Mouse (Mus musculus) fat pad, adult 2 months (tissue): ENCODE data around the gene Zfp683.
A peak's percentile ranks its signal among the peaks of the same experiment; 100 is the strongest.

Source experiments
- DNase-seq: peaks from one replicate; pipeline ENCODE4 v3.0.0-alpha.2; 2011; ENCODE audit warnings: low read depth, low spot score; ENCODE audit errors: extremely low read depth

Zfp683 gene

GRCm38 (mm10) chr4:134053538-134053937, at the start of gene Zfp683:
Zfp683 (plus strand) TSS chr4:134053838.
- DNase-seq = no peak

DNA sequence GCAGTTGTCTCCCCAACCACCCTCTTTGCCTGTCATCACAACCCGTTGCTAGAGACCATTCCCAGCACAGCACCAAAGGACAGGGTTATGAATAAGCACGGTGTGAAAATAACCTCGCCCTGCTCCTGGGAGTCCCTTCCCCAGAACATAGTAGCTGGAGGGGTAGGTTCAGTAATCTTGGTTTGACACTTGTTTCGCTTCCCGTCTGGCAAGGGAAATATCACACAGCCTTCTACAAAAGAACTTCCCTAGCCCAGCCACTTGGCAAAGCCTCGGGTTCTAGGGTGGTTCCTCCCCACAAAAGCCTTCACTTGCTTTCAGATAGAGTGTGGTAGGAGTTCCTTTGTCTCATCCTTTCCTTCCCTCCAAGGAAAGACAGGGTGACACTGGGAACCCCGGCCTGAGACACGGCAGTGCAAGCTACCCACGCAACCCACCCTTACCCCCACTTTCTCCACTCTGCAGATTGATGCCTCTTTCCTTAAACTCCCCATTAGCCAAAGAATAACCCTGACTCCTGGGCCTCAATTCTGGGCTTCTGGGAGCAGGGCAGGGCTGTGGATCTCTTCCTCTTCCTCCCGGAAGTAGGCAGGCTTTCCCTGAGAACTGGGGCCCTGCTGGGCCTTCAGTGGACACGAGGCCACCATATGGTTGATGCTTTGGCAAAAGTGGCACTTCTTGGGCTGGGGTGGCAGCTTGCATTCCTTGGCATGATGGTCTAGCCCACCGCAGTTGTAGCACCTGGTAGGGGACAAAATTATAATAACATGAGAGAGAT, 47.9 kb upstream of the Zfp683 start:
- DNase-seq = no peak

DNA sequence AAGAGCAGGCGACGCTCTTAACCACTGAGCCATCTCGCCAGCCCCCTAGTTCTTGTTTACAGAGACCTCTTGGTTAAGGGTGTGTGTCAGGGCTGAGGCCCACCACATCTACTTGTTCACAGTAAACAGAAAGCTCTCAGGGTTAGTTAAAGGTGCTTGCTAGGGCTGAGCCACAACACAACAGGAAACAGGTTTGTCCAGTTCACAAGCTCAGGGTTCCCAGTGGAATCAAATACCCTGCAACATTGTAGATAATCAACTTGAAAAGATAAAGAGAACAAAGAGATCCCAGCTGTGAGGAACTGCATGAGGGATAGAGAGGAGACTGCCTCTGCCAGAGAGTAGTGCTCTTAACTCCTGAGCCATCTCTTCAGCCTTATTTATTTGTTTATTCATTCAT, 46.8 kb upstream of the Zfp683 start:
- no peak for DNase-seq

DNA sequence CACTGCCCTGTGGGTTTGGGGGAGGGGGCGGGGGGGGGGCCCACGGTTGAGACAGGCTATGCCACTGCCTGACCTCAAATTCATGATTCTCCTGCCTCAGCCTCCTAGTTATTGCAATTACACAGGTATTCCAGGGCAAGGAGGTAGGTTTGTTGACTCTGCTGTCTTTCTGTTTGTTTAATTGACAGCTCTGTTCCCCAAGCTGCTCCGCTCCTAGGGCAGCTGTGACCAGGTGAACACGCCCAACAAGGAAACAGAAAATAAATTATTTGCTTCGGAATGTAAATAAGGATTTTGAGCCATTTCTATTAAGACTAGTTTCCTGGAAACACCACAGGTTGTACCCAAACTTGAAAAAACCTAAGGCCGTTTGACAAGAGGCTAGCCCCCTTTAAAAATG, 43.9 kb upstream of the Zfp683 start:
- DNase-seq = no peak

DNA sequence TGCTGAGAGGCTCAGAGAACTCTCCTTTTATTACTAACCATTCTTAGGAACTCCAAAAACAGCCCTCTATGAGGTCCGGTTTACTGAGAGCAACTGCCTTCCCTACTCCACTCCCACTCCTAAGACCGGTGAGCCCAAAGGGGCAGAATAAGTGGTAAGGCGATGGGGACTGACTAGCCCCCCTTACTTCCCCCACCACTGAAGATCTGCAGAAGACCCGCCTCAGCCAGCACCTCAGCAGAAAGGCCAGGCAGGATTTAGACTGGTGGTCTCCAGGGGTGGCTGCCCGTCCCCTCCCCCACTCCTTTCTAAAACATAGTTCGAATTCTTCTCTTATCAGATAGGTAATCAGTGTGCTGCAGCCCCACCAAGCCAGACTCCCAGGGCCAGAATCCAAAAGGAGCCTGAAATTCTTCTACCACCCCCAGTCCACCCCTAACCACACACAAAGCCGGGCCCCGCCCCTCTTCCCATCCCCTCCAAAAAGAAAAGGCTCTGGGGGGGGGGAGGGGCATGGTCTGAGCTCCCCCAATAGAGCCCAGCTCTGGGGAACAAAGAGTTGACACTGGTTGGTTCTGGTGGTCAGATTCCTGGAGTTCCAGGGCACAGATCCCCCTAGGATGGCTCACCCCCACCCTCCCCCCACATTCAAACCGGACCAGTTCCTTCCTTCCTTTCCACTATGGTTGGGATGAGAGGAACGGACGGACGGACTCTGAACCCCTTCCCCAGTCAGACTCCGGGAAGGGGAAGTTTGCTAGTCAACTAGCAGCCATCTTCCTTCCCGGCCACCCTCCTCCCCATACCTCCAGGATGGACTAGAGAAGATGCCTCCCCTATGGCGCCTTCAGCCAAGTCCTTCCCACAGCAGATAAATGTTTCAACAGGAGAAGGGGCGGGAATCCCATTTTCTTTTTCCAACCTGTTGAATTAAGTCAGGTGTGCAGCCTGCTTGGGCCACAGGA, 41.9 kb upstream of the Zfp683 start:
- no peak for DNase-seq

DNA sequence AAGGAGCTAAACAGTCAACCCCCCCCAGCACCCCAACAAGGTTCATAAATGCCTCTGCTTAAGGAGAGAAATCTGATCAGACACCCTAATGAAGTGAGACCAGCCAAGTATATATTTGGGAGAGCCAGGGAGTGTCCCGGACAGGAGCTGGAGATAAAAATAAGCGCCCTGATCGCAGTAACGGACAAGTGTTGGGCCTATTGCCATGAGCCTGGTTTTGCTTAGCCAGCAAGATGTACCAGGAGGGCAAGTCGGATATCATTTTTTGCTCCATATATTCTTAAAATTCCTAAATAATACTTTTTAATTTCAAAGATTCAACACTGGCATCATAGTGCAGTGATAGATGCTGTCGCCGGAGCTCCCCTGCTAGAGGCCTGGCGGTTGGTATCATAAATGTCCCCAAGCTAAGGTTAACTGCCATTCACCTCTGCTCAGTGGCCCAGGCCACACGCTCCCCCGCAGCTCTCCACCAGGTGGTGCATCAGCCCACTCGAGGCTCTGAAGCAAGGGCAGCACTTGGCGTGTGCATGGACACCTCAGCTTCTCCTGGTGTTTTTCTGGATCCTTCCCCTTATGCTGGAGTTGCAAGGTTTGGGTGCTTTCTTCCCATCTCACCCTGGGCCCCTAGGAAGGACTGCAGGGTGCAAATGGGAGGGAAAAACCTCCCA, 40.6 kb upstream of the Zfp683 start:
- DNase-seq = no peak

GRCm38 (mm10) chr4:134016208-134016607, 37.4 kb upstream of the Zfp683 start:
- no peak for DNase-seq

- DNase-seq = no peak
Measured at GRCm38 (mm10) chr4:134016767-134017166, 36.9 kb upstream of the Zfp683 start.

DNA sequence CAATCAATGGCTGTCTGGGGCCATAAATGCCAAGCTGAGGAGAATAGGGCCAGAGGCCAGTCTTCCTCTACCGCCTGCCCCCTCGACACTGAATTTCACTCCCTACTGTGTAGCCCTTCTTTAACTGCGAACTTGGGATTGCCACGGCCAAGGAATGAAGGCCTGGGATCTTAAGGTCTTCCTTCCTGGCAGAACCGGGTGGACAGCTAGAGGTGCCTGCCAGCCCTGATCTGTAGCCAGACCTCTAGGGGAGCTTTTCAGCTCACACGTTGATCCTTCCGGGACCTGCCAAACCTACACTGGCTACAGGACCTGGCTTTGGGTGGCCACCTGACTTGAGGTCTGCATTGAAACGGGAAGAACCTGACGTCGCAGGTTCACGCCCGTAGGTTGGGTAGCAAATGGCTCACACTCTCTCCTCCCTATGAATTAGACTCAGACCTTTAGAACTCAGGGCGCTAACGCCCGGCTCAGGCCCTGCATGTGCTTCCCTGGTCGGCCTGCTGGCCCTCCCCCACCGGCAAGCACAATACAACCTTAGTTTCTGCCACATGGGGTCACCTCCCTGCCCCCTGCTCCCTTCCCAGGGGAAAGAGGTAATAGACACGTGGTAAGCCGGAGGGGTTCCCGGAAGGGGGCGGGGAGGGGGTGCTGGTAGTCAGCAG, 36.3 kb upstream of the Zfp683 start:
- peak; percentile 49 for DNase-seq

DNA sequence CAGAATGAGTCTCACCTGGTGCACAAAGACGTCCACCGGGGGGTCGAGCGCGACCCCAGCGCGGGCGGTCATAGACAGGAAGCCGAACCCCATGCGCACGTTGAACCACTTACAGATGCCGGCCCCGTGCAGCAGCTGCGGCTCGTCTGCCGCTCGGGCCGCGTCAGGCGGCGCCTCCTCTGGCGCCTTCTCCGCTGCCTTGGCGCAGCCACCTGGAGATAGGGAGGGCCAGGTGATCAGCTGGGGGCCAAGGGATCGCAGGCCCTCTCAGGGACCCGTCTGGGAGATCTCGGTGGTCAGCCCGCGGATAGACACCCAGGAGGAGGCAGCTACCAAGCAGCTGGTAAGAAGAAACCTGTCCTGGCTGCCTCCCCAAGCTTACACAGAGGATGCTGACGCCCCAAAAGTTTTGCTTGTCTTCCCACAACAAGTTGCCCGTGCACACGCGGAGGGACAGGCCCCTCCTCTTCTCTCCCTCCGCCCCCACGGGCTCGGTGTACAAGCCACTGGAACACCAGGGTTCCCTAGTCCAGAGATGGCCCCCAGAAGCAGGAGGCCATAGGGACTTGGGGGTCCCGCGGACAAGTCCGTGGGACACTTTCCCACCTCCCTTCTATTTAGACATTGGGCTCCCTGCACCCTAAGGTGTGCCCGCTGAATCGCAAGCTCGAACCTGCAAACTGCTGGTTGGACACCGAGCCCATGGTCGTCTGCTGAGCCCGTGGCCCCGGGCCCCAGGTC, 35.4 kb upstream of the Zfp683 start:
- no peak for DNase-seq

GRCm38 (mm10) chr4:134018779-134019145, 34.9 kb upstream of the Zfp683 start, which contains the start of gene Lin28a:
Lin28a (minus strand) TSS chr4:134018841.
- no peak for DNase-seq

DNA sequence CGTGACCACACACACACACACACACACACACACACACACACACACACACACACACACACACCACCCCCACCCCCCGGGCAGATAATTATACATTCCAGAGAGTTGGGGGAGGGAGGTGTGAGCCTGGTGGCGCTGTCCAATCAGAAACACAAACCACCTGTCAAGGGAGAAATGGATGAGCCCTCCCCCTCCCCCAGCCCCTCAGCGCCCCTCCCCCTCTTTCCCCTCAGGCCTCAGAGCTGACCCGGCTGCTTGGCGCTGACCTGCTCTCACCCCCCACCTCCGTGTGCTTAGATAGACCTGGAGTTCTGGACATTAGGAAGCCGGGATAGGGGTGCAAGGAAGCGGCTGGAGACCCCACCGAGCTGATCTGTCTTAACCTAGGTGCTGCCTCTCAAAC, 34.4 kb upstream of the Zfp683 start:
- DNase-seq = no peak

DNA sequence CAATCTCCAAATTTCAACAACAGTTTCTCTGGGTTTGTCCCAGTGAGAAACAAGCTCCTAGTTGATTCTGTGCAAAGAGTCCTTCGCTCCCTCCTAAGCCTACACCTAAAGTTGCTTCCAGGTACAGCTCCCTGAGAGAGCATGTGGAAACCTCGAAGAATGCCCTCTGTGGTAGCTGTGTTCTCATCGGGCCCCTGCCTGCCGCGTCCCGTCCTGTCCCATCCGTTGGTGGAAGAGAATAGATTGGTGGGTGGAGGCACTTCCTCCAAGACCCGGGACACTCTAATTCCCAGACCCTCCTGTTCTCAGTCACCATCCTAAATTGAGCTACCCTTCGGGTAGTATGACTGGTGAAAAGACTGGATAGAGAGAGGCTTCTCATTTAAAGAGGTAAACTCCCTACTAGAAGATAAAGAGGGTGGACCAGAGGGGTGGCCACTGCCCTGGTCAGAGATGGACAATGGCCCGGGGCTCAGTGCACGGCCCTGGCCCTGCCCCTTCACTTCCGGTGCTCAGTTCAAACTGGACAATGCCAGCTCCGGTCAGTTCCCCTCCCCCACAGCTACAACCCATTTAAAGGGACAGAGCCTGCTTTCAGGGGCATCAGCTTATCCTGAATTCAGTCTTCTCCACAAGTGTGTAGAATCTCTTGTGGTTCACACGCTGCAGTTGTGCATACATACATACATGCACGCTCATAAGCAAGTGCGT, 33.8 kb upstream of the Zfp683 start:
- no peak for DNase-seq

GRCm38 (mm10) chr4:134020621-134021020, 33.0 kb upstream of the Zfp683 start:
- DNase-seq = no peak

DNA sequence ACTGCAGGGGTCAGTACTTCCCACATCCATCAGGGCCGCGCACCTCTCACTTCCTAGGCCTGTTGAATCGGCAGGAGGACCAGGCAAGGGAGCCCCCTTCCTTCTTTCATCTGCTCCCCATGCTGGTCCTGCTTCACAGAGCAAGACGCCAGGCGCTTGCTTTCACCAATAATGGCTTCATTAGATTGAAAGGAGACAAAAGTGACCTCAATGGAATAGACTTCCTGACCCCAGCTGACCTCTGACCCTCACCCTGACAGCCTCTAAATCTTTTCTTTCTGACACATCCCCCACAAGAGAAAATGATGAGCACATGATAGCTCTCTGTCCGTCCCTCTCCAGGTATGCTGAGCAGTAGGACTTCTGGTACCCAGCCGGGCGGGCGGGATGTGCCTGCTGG, 27.8 kb upstream of the Zfp683 start:
- no peak for DNase-seq

GRCm38 (mm10) chr4:134035953-134036352, 17.7 kb upstream of the Zfp683 start:
- DNase-seq = no peak

DNA sequence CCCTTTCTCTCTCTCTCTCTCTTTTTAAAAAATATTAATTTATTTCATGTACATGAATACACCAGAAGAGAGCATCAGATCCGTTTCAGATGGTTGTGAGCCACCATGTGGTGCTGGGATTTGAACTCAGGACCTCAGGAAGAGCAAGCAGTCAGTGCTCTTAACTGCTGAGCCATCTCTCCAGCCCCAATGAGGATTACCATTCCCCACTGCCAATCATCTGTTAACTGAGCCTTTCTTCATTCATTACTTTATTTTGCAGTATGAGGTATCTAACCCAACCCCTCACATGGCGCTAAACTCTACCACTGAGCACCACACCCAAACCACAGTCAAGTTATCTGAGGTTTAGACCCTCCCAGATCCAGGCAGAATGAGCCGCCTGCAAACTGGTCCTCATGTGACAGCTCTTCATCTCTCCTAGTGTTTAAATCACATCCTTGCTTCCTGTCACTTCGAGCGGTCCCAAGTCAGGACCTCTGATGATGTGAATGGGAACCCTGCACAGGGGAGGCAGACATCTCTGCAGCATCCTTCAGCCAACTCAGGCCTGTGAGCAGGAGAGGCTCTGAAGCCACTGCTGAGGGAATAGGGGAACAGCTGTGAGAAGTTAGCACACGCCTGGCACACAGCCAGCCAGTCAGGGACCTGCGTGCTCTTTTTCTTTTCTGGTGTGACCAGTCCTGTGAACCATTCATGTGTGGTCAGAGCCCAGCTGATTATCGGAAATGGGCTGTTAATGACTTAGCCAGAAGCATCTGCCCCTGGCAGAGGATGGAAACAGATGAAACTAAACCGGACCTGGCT, 12.1 kb upstream of the Zfp683 start:
- no peak for DNase-seq

- no peak for DNase-seq
Measured at GRCm38 (mm10) chr4:134043041-134043440, 10.6 kb upstream of the Zfp683 start.

DNA sequence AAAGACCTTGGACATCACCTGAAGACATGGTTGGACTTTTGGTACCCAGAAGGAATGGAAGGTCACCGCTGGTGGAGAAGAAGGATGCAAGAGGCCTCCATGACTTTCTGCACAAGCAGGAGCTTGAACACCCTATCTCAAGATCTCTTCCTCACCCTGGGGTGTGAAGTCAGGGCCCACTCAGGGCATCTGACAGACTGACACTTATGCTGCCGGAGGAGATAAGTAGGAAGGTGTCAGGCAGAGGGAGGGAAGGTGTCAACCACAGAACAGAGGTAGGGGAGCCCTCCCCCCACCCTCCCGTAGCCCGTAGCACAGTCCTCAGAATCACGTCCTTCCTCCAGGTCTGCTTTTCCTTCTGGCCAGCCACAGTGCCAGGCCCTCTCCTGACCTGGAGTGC, 6.0 kb upstream of the Zfp683 start:
- no peak for DNase-seq
